Mouse (Mus musculus): ENCODE measurements at regions not wholly inside any gene's neighbourhood (a gene's known extent, or its start where the extent isn't known, plus 50 kb on each side); places are given as distances from the start of the nearest gene placed in this dataset.
"Not testable (repeated sequence)": the region's sequence is repeated elsewhere in the genome, so short reads cannot be mapped to it uniquely, and the experiment has no call there.

- no peak for DNase-seq
These were observed 985.1 kb downstream of the 4930447A16Rik start for GRCm38 (mm10) chr15:38410462-38410861.

DNA sequence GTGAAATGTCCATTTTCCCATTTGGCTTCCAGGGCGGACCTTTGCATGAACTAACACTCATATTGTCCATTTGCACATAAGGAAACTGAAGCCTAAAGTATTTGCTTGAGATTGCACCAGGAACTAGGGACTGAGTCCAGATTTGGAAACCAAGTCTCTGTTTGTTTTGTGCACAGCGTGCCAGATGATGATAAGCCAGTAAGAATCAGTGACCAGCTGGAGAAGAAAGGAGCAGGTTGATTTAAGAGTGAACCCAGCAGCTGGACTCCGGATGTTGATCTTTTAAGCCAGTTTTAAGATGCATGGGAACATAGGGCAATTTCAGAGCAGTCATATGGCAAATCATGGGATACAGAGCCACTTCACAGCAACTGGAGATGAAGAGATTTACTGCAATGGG is 987.1 kb downstream of the 4930447A16Rik start:
- DNase-seq = no peak

DNA sequence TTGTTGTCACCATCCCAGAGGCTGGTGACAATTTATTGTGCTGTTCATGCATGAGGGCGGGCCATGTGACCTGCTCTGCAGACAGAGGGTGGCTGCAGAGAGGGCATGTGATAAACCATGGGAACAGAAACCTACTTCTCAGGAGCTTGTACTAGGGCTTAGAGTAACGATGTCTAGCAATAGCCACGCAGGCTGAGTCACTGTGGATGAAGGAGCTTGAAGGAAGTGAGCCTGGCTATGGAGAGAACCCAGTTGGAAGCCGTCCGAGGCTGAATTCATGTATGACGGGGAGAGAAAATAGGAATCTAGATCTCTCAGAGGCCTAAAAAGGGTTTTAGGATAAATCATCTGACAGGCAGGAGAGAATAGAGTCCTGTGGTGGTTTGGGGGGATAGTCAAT is 988.0 kb downstream of the 4930447A16Rik start:
- DNase-seq = no peak

GRCm38 (mm10) chr15:38414318-38415090 is 989.1 kb downstream of the 4930447A16Rik start:
- DNase-seq = peak; percentile 19 to 30

- DNase-seq = no peak
These were observed 989.7 kb downstream of the 4930447A16Rik start for GRCm38 (mm10) chr15:38415091-38415486.

- DNase-seq = no peak
These were observed 994.3 kb downstream of the 4930447A16Rik start for GRCm38 (mm10) chr15:38419621-38420020.

DNA sequence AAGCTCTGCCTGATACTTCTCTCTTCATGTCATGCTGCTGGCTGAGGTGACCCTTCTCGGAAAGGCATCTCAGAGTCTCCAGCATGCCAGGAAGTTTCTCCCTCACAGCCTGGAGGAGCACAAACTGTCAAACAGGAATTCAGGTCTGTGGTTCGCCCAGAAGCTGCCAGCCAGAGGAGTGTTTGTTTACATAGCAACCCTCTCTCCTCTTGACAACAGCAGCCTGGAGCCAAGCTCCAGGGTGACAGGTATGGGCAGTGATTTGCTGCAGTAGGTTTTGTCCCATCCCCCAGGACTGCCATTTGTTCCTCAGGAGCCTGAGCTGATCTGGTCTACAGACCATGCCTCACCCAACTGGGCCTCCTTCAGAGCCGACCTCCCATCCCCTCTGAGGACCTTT is 995.4 kb downstream of the 4930447A16Rik start:
- DNase-seq = no peak

DNA sequence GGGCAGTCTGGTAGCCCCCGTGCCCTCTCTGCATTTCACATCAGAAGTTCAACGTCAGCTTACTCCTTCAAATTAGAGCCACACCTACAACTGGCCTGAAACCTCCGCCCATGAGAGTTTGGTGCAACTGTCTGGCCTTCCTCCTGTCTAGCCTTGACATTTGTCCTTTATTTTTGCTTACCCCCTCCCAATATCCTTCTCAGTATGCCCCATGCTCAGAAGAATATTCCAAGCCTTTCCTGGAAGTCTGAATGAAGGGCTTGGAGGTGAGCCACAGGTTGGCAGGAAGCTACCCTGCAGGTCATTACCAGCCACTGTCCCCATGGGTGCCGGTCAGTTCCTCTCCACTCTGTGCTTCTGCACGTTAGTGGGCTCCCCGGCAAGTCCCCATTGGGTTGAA is 997.4 kb downstream of the 4930447A16Rik start:
- DNase-seq = no peak

DNA sequence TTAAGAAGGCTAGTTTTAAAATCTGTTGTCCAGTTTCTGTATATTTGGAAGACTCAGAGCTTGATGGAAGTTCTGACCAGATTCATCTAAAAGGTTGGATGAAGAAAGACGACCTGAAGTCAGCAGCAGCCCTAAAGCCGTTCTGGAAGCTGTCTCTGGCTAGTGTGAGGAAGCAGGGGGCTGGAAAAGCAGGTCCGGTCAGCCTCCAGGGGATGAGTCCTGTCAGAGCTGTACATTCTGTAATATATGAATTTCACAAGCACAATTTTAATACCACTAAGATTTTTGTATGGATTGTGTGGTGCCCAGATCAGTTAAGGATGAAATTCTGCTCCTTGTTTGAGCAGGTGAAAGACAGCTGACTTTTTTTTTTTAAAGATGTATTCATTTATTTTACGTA is 1000.2 kb downstream of the 4930447A16Rik start:
- no peak for DNase-seq

- DNase-seq = no peak
These were observed 1002.6 kb downstream of the 4930447A16Rik start for GRCm38 (mm10) chr15:38427966-38428365.

DNA sequence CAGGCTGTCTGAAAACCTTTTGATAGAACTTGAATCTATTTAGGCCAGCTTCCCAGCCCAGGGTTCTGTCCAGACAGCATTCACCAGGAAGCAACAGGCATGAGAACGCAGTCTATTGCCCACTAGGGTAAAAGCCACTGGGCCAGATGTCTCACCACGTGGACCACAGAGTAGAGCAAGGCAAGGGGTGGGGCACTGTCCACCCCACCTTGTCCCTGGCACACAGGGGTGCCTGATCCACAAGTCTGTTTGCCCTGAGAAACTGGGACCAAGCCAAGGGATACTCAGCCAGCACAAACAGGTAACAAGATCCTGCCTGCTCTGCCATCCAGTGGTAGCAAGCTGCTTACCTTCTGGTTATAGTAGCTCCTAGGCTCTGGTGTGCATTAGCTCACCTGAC is 1006.3 kb downstream of the 4930447A16Rik start:
- no peak for DNase-seq

DNA sequence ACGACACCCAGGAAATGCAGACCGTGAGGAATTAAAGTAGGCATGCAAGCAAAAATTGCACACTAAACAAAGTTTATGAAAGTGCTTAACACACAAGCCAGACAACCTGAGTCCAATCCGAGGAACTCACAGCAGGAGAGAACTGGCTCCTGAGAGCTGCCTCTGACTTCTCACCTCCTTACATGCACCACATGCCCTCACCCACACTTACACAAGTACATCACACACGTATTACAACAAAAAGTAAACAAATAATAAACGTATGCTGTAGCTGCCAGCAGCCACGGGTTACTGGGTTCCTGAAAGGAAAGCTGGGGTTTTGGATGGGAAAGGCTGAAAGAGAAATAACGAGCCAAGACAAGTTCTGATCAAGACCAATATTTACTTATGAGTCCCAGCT is 1008.0 kb downstream of the 4930447A16Rik start:
- no peak for DNase-seq

DNA sequence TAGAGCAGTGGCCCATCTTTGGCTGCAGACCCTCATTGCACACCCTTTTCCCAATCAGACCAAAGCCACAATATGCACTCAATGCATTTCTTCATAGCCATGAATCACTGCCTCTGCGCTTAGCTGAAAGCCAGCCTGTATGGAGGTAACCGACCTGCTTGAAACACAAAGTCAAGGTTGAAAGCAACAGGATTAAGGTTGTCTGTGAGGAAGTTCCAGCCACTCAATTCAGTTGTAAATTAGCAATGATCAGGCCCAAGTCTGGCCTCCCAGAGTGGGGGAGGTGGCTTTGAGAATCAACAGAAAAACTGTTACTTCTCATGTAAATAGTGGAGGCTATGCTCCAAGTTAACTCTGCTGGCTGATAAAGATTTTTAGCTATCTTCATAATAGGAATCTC is 1008.9 kb downstream of the 4930447A16Rik start:
- not testable (repeated sequence) for DNase-seq

All from cerebellum, postnatal 10 days (tissue).